Mouse (Mus musculus) heart, adult 2 months (tissue): Measurements from ENCODE around the gene Lcor. TPM values are rescaled to one million over a fixed set of nuclear protein-coding genes. Genes with fewer than 3 reads are reported as not detected.
A peak's percentile ranks its signal among the peaks of the same experiment; 100 is the strongest.

ENCODE experiments used
- DNase-seq, 2 experiments: peaks; one replicate each; pipeline ENCODE4 v3.0.0; 2021
- H3K27ac ChIP-seq: fragments of 200-600 bp; 2 replicates; pipeline ENCODE4 v1.8.1; 2022
- H3K27me3 ChIP-seq: fragments of 200-500 bp; 2 replicates; pipeline ENCODE4 v1.6.1; 2012; ENCODE audit warnings: mild to moderate bottlenecking, low read length, inconsistent platforms, mixed read lengths; ENCODE audit not compliant: control insufficient read depth, insufficient read depth
- H3K36me3 ChIP-seq: fragments of 200-500 bp; 2 replicates; pipeline ENCODE4 v1.6.1; 2012; ENCODE audit warnings: low read length, inconsistent platforms; ENCODE audit not compliant: control insufficient read depth, insufficient read depth
- H3K4me1 ChIP-seq: fragments of 200-500 bp; 2 replicates; pipeline ENCODE4 v1.6.1; 2011; ENCODE audit warnings: low read length; ENCODE audit not compliant: control insufficient read depth, insufficient read depth
- H3K4me3 ChIP-seq: fragments of 200-600 bp; 2 replicates; pipeline ENCODE4 v1.8.1; 2022
- H3K79me2 ChIP-seq: fragments of 200-500 bp; replicated peaks from 2 replicates; pipeline ENCODE4 v1.6.1; 2012; ENCODE audit warnings: mild to moderate bottlenecking, inconsistent platforms, low read length, moderate library complexity, mixed read lengths; ENCODE audit not compliant: control insufficient read depth, insufficient read depth
- H3K9ac ChIP-seq: fragments of 200-500 bp; 2 replicates; pipeline ENCODE4 v1.6.1; 2012; ENCODE audit warnings: low read depth, mild to moderate bottlenecking, control low read depth, inconsistent platforms, low read length, mixed read lengths
- CTCF ChIP-seq: fragments of 200-600 bp; IDR thresholded peaks from 2 replicates; pipeline ENCODE4 v1.8.1; 2022; ENCODE audit warnings: antibody characterized with exemption, mild to moderate bottlenecking, moderate library complexity
- EP300 ChIP-seq: fragments of 200-500 bp; IDR thresholded peaks from 2 replicates; pipeline ENCODE4 v1.6.1; 2011; ENCODE audit warnings: low read depth, low read length, control low read depth; ENCODE audit not compliant: insufficient read depth
- POLR2A ChIP-seq: fragments of 200-500 bp; IDR thresholded peaks from 2 replicates; pipeline ENCODE4 v1.6.1; 2011; ENCODE audit warnings: mild to moderate bottlenecking, low read depth, low read length, control low read depth; ENCODE audit not compliant: insufficient read depth
- WGBS: fragments of 180-500 bp; shearing (Covaris S2); methylation state at CpG from one replicate; pipeline ENCODE4 v1.1.7; 2018; 5-methylcytosine and 5-hydroxymethylcytosine counted together
- intact Hi-C: fragments of 180-260 bp; cut with DNase I; formaldehyde crosslinking; loops from one replicate; pipeline ENCODE4 v1.15.1; 2025
- polyA plus RNA-seq: library from polyadenylated mRNA; depleted of rRNA; stranded (reverse); fragments of >200 nt; gene quantifications from 2 replicates; pipeline ENCODE4 v1.2.3, GENCODE M21; 2012
- total RNA-seq, 2 experiments: library from RNA; stranded (reverse); gene quantifications; 2 replicates each; pipeline ENCODE4 v1.2.3; 2021

Lcor gene
- total and polyA plus RNA-seq, 3 experiments, result 1.7 to 12.8 (median 12.2) TPM

DNA sequence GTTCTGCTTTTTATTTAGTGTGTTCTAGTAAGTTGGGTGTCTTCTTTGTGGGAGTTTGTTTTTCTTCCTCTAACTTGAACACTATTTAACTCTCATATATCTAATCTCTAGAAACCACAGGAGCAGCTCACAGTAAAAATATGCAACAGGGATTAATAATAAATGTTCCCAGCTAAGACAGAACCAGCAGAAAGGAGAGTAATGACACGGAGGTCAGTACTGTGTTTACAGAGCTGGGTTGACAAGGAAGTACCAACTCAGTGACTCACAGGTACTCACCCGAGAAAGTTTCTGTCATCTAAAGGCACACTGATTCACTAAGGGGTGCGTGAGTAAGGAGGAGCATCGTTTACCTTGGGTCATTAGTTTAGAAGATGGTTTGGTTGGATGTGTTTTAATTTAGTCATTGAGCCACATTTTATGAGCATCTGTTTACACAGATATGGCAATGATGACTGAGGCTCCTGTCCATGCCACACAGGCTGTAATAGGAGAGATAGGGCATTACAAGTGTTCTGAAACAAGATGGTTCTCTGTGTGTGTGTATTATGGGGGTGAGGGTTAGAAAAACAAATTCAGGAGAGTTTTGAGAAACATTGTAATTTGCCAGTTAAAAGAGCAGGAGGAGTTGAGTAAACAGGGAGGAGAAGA, 13.1 kb downstream of the Lcor start:
- peaks cover 9% of the 10 kb centered on the region for H3K79me2 ChIP-seq
- peaks cover 10% of the 10 kb centered on the region for H3K36me3 ChIP-seq
- intact Hi-C loops, result no loop called here
- no peaks in the 10 kb centered on the region for H3K27me3 ChIP-seq
- 37% methylated on average over 4 of the region's 4 CpGs for WGBS
- no peak overlapping the region for H3K27ac ChIP-seq
- DNase-seq, result no peak
- no peak overlapping the region for H3K4me3 ChIP-seq
- TF ChIP-seq CTCF (no peak), POLR2A (no peak), EP300 (no peak)
- H3K4me1 ChIP-seq, result peaks cover 6% of the 10 kb centered on the region
- no peak overlapping the region for H3K9ac ChIP-seq

DNA sequence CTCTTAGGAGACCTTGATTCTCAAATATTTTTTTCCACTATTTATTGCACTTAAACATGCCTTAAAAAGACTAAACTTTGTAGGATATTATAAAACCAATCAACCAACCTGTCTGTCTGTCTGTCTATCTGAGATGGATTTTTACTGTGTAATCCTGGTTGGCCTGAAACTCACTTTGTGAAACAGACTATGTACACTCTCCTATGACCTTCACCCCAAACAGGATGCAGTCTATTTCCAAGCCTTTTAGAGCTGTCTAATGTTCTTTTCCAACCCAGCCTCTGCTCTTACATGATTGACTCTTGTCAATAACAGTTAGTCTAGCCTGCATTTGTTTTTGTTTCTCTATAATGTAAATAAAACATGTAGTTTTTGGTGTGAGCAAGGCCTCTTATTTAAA, 13.6 kb downstream of the Lcor start:
- Histone ChIP-seq H3K4me3 (no peak overlapping the region), H3K27me3 (no peaks in the 10 kb centered on the region), H3K36me3 (peaks cover 10% of the 10 kb centered on the region), H3K4me1 (peaks cover 6% of the 10 kb centered on the region), H3K79me2 (peaks cover 10% of the 10 kb centered on the region), H3K27ac (no peak overlapping the region), H3K9ac (no peak overlapping the region)
- no peak for DNase-seq
- TF ChIP-seq EP300, result no peak
- TF ChIP-seq POLR2A, result no peak
- no peak for TF ChIP-seq CTCF
- intact Hi-C loops, result no loop called here

DNA sequence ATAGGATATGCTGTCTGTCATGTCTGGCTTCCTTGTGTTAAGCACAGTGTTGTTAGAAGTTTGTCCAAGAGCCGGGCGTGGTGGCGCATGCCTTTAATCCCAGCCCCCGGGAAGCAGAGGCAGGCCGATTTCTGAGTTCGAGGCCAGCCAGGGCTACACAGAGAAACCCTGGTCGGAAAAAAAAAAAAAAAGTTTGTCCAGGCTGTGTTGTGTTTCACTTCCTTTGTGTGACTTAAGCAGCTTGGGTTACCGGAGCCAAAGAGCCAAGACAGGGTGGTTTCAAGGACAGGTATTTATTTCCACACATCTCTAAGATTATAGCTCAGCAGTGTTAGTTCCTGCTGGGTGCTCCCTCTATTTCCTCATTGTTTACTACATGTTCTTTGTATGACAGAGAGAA, 25.4 kb downstream of the Lcor start:
- no peaks in the 10 kb centered on the region; the same call in 1 of the 2 replicates for H3K79me2 ChIP-seq
- DNase-seq, result no peak
- H3K4me1 ChIP-seq, result peaks cover 1% of the 10 kb centered on the region
- H3K27ac ChIP-seq, result no peak overlapping the region
- no peaks in the 10 kb centered on the region for H3K27me3 ChIP-seq
- TF ChIP-seq POLR2A, result no peak
- TF ChIP-seq EP300, result no peak
- no peak overlapping the region for H3K4me3 ChIP-seq
- no peaks in the 10 kb centered on the region; the same call in 1 of the 2 replicates for H3K36me3 ChIP-seq
- H3K9ac ChIP-seq, result no peak overlapping the region
- intact Hi-C loops, result no loop called here
- WGBS, result 91% methylated on average over 8 of the region's 8 CpGs

GRCm38 (mm10) chr19:41514836-41515235, 32.4 kb downstream of the Lcor start:
- peaks cover 4% of the 10 kb centered on the region for H3K4me1 ChIP-seq
- no peaks in the 10 kb centered on the region for H3K27me3 ChIP-seq
- no peak overlapping the region for H3K27ac ChIP-seq
- no peak overlapping the region for H3K9ac ChIP-seq
- WGBS, result 82% methylated on average over 1 of the region's 1 CpGs
- peaks cover 5% of the 10 kb centered on the region; the same call in 1 of the 2 replicates for H3K36me3 ChIP-seq
- peaks cover 6% of the 10 kb centered on the region for H3K79me2 ChIP-seq
- no peak for TF ChIP-seq CTCF
- TF ChIP-seq POLR2A, result no peak
- no peak for TF ChIP-seq EP300
- intact Hi-C loops, result no loop called here
- H3K4me3 ChIP-seq, result no peak overlapping the region
- DNase-seq, result peak in 1 of 2 experiments; percentile 18

- intact Hi-C loops, result no loop called here
- Histone ChIP-seq H3K27ac (no peak overlapping the region), H3K9ac (no peak overlapping the region), H3K27me3 (no peaks in the 10 kb centered on the region), H3K4me1 (peaks cover 4% of the 10 kb centered on the region), H3K4me3 (no peak overlapping the region), H3K79me2 (peaks cover 6% of the 10 kb centered on the region), H3K36me3 (peaks cover 5% of the 10 kb centered on the region; the same call in 1 of the 2 replicates)
- no peak for DNase-seq
- 88% methylated on average over 1 of the region's 1 CpGs for WGBS
- no peak for TF ChIP-seq EP300
- TF ChIP-seq CTCF, result no peak
- TF ChIP-seq POLR2A, result no peak
These were observed 33.1 kb downstream of the Lcor start for GRCm38 (mm10) chr19:41515549-41515948.

GRCm38 (mm10) chr19:41517006-41517405, 34.6 kb downstream of the Lcor start:
- Histone ChIP-seq H3K27me3 (no peaks in the 10 kb centered on the region), H3K79me2 (peaks cover 6% of the 10 kb centered on the region), H3K4me1 (peaks cover 7% of the 10 kb centered on the region), H3K9ac (no peak overlapping the region), H3K36me3 (peaks cover 7% of the 10 kb centered on the region), H3K27ac (no peak overlapping the region), H3K4me3 (no peak overlapping the region)
- WGBS, result 86% methylated on average over 3 of the region's 3 CpGs
- TF ChIP-seq CTCF (no peak), POLR2A (no peak), EP300 (no peak)
- DNase-seq, result no peak
- intact Hi-C loops, result loop anchor here (2.0 kb wide), 1 partner anchor 34 kb away; the partner anchor contains the start of gene Lcor
